Mouse (Mus musculus) cerebellum, adult 2 months (tissue): ENCODE results near the gene Dnajc11. TPM values are rescaled to one million over a fixed set of nuclear protein-coding genes. Genes with fewer than 3 reads are reported as not detected.

Source experiments
- DNase-seq, 2 experiments: peaks; one replicate each; pipeline ENCODE4 v3.0.0; 2021
- H3K27ac ChIP-seq: fragments of 200-500 bp; 2 replicates; pipeline ENCODE4 v1.5.1; 2012; ENCODE audit warnings: low read length, control low read depth, inconsistent platforms; ENCODE audit not compliant: insufficient read depth
- H3K27me3 ChIP-seq: fragments of 200-500 bp; 2 replicates; pipeline ENCODE4 v1.6.1; 2012; ENCODE audit warnings: inconsistent platforms, mild to moderate bottlenecking, low read length, moderate library complexity; ENCODE audit not compliant: control insufficient read depth, insufficient read depth
- H3K4me1 ChIP-seq: fragments of 200-500 bp; 2 replicates; pipeline ENCODE4 v1.6.1; 2011; ENCODE audit warnings: low read length; ENCODE audit not compliant: control insufficient read depth, insufficient read depth
- H3K4me3 ChIP-seq: fragments of 200-500 bp; replicated peaks from 2 replicates; pipeline ENCODE3; 2011; ENCODE audit warnings: mild to moderate bottlenecking, low read depth, low read length, control low read depth; ENCODE audit not compliant: insufficient read depth
- CTCF ChIP-seq: fragments of 200-500 bp; IDR thresholded peaks from 2 replicates; pipeline ENCODE4 v1.5.1; 2011; ENCODE audit warnings: low read depth, mild to moderate bottlenecking, control low read depth, low read length, moderate library complexity, borderline replicate concordance; ENCODE audit not compliant: insufficient read depth
- POLR2A ChIP-seq: fragments of 200-500 bp; IDR thresholded peaks from 2 replicates; pipeline ENCODE4 v1.6.1; 2011; ENCODE audit warnings: low read length, control low read depth, borderline replicate concordance; ENCODE audit not compliant: insufficient read depth
- WGBS: fragments of 180-500 bp; shearing (Covaris S2); methylation state at CpG from one replicate; pipeline ENCODE4 v1.1.7; 2018; 5-methylcytosine and 5-hydroxymethylcytosine counted together
- polyA plus RNA-seq: library from polyadenylated mRNA; depleted of rRNA; stranded (reverse); fragments of >200 nt; gene quantifications from 2 replicates; pipeline ENCODE4 v1.2.3, GENCODE M21; 2012

Gene Dnajc11
- polyA plus RNA-seq, 1 experiment = 77.0 TPM

- Histone ChIP-seq H3K27me3 (no peaks in the 10 kb centered on the region), H3K4me3 (no peak overlapping the region), H3K4me1 (peaks cover 18% of the 10 kb centered on the region), H3K27ac (no peak overlapping the region)
- no peak for TF ChIP-seq CTCF
- TF ChIP-seq POLR2A = no peak
- 93% methylated on average over 11 of the region's 11 CpGs for WGBS
- no peak for DNase-seq
These were observed 12.7 kb downstream of the Dnajc11 start for GRCm38 (mm10) chr4:151946211-151946610.

DNA sequence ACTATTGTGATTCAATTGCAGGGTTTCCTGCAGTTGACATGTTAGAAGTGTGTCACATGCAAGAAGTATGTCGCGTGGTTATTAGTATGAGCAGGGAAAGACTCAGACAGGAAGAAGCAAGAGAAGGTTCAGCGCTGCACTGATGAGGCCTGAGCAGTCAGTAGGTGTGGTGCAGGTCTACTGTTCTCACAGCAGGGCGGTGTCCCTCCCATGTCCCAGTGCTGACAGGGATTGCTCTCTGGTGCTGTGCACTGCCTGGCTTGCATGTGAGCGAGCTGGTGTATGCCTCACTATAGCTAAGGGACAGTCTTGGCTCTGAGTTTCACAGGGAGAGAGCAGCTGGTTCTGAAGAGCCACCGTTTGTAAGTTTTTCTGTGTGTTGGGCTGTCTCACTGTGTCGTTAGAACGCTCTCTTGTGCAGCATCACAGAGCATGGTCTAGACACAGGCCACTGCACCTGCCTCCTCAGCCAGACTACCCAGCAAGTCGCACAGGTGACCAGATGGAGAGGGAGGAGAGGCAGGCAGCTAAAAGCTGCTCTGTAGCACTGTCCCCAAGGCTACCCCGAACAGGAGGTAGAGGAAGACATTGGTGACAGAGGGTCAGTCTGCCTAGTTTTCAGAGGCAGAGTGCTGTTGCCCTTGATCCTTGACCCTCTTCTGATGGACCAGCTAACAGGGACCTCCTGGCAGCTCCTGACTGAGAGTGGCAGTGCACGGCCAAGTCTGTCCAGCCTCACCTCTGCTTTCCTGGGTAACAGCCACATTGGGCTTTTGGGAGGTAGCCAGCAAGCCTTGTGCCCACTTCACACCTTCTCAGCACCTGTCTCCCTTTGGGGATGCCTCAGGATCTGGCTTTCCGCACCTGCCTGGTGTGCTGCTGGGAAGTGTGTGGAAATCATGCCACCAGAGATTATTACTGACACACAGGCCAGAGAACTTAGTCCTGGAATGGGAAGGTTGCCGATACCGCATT is 15.3 kb downstream of the Dnajc11 start:
- DNase-seq = peak; percentile 54 to 55
- WGBS = 34% methylated on average over 14 of the region's 14 CpGs
- H3K27ac ChIP-seq = peak overlapping the region; percentile 37; the same call in 1 of the 2 replicates
- H3K27me3 ChIP-seq = no peaks in the 10 kb centered on the region
- H3K4me3 ChIP-seq = no peak overlapping the region
- TF ChIP-seq CTCF (no peak), POLR2A (no peak)
- H3K4me1 ChIP-seq = peaks cover 18% of the 10 kb centered on the region

- Histone ChIP-seq H3K4me3 (no peak overlapping the region), H3K4me1 (peaks cover 18% of the 10 kb centered on the region), H3K27me3 (no peaks in the 10 kb centered on the region), H3K27ac (no peak overlapping the region)
- TF ChIP-seq POLR2A = no peak
- no peak for TF ChIP-seq CTCF
- no peak for DNase-seq
- WGBS = 91% methylated on average over 6 of the region's 6 CpGs
These were observed 19.7 kb downstream of the Dnajc11 start for GRCm38 (mm10) chr4:151953209-151953608.

DNA sequence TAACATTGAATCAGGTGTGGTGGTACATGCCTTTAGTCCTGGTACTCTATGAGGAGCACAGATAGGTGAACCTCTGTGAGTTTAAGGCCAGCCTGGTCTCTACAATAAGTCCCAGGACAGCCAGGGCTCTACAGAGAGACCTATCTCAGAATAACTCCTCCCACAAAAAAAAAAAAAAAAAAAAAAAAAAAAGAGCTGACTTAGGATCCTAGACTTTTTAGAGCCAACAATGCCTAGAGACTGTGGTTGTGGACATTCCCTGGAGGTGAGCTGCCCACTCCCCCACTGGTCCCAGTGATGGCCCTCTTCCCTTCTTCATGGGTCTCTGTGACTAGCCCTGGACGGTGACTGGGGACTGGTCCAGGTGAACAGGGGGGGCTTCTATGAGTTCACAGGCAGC is 22.3 kb downstream of the Dnajc11 start:
- no peak overlapping the region for H3K27ac ChIP-seq
- no peak for DNase-seq
- no peaks in the 10 kb centered on the region for H3K4me1 ChIP-seq
- H3K4me3 ChIP-seq = no peak overlapping the region
- TF ChIP-seq CTCF = no peak
- H3K27me3 ChIP-seq = no peaks in the 10 kb centered on the region
- WGBS = 79% methylated on average over 1 of the region's 1 CpGs

GRCm38 (mm10) chr4:151957584-151958315 is 24.3 kb downstream of the Dnajc11 start:
- TF ChIP-seq POLR2A = no peak
- TF ChIP-seq CTCF = no peak
- Histone ChIP-seq H3K27me3 (no peaks in the 10 kb centered on the region), H3K27ac (no peak overlapping the region), H3K4me1 (no peaks in the 10 kb centered on the region), H3K4me3 (no peak overlapping the region)
- no peak for DNase-seq
- 86% methylated on average over 9 of the region's 9 CpGs for WGBS

- H3K4me3 ChIP-seq = no peak overlapping the region
- H3K27ac ChIP-seq = no peak overlapping the region
- no peaks in the 10 kb centered on the region for H3K27me3 ChIP-seq
- TF ChIP-seq CTCF = no peak
- TF ChIP-seq POLR2A = no peak
- H3K4me1 ChIP-seq = no peaks in the 10 kb centered on the region
- 86% methylated on average over 11 of the region's 11 CpGs for WGBS
- DNase-seq = no peak
These were observed 26.5 kb downstream of the Dnajc11 start for GRCm38 (mm10) chr4:151959849-151960512.

DNA sequence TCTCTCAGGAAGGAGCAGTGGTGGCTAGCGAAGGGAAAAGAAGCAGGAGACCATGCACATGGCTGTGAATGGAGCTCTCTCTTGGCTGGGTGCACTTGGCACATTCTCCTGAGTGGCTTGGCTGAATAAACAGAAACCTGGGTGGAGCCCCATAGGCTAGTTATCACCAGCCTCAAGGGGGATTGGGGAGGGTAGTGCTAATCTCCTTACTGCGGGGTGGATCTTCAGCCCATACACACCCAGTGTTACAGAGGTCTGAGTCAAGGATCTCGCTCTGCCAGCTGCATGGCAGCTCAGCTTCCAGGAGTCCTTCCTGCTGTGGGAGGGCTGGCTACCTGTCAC is 27.0 kb downstream of the Dnajc11 start:
- whole genome bisulfite sequencing = 44% methylated on average over 3 of the region's 3 CpGs
- DNase-seq = no peak
- H3K27me3 ChIP-seq = no peaks in the 10 kb centered on the region

DNA sequence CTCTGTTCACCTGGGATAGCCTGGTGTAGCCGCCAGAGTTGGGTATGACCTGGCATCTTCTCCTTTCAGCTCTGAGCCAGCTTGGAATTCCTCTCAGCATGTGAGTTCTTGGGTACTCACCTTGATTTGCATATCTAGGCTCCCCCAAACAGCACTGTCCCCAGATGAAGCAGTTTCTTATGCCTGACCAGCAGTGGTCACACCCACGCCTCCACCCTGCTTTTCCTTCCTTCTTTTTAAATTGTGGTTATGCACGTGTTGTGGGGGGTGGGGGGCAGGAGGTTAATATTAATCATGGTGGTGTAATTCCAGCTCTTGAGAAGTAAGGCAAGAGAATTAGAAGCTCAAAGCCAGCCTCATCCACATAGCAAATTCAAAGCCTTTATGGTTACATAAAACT is 29.3 kb downstream of the Dnajc11 start:
- WGBS = 84% methylated on average over 3 of the region's 3 CpGs
- TF ChIP-seq CTCF (no peak), POLR2A (no peak)
- no peak overlapping the region for H3K4me3 ChIP-seq
- DNase-seq = no peak
- H3K4me1 ChIP-seq = no peaks in the 10 kb centered on the region
- H3K27me3 ChIP-seq = no peaks in the 10 kb centered on the region
- H3K27ac ChIP-seq = no peak overlapping the region

More for the DNA sequence above, 27.0 kb downstream of the Dnajc11 start:
- no peak overlapping the region for H3K4me3 ChIP-seq
- TF ChIP-seq CTCF = no peak
- no peak for TF ChIP-seq POLR2A
- no peak overlapping the region for H3K27ac ChIP-seq
- no peaks in the 10 kb centered on the region for H3K4me1 ChIP-seq
